Mouse (Mus musculus): ENCODE measurements at regions not wholly inside any gene's neighbourhood (a gene's known extent, or its start where the extent isn't known, plus 50 kb on each side); places are given as distances from the start of the nearest gene placed in this dataset.

GRCm38 (mm10) chr10:66812515-66813260 lies 283.2 kb upstream of the Jmjd1c start:
- no peak for TF ChIP-seq CTCF (IDR thresholded peaks at IDR 0.05; ENCODE audit: insufficient read depth, low read length)
- TF ChIP-seq POLR2A (IDR thresholded peaks at IDR 0.05; ENCODE audit: borderline replicate concordance, extremely low read depth, low read depth, low read length) = no peak

Data from lung, adult 2 months (tissue).